Mouse (Mus musculus) limb, embryonic 13.5 days (tissue): ENCODE results near the gene Crhr2. TPM values are rescaled to one million over a fixed set of nuclear protein-coding genes. Genes with fewer than 3 reads are reported as not detected.
A peak's percentile ranks its signal among the peaks of the same experiment; 100 is the strongest.

Experiments used
- ATAC-seq: fragments of 200-750 bp; cut with Nextera tagmentation; 2 replicates; pipeline ENCODE4 v1.8.0; 2017; ENCODE audit warnings: low read depth, moderate number of reproducible peaks, moderate TSS enrichment; ENCODE audit not compliant: low FRiP score
- H3K27ac ChIP-seq: fragments of 300-500 bp; sonication (generic); 2 replicates; pipeline ENCODE4 v1.5.1; 2015; ENCODE audit warnings: inconsistent platforms, mild to moderate bottlenecking, moderate library complexity
- H3K27me3 ChIP-seq: fragments of 300-500 bp; sonication (generic); 2 replicates; pipeline ENCODE4 v1.6.1; 2015; ENCODE audit warnings: mild to moderate bottlenecking, inconsistent platforms
- H3K36me3 ChIP-seq: fragments of 300-500 bp; sonication (generic); 2 replicates; pipeline ENCODE4 v1.6.1; 2015; ENCODE audit warnings: inconsistent platforms, mild to moderate bottlenecking, moderate library complexity
- H3K4me1 ChIP-seq: fragments of 300-500 bp; sonication (generic); 2 replicates; pipeline ENCODE4 v1.6.1; 2015; ENCODE audit warnings: inconsistent platforms
- H3K4me2 ChIP-seq: fragments of 300-500 bp; sonication (generic); replicated peaks from 2 replicates; pipeline ENCODE4 v1.6.1; 2015; ENCODE audit warnings: inconsistent platforms, mild to moderate bottlenecking, moderate library complexity
- H3K4me3 ChIP-seq: fragments of 300-500 bp; sonication (generic); 2 replicates; pipeline ENCODE4 v1.5.1; 2015; ENCODE audit warnings: moderate library complexity, mild to moderate bottlenecking, inconsistent platforms
- H3K9ac ChIP-seq: fragments of 300-500 bp; sonication (generic); 2 replicates; pipeline ENCODE4 v1.6.1; 2015; ENCODE audit warnings: mild to moderate bottlenecking, inconsistent platforms
- H3K9me3 ChIP-seq: fragments of 300-500 bp; sonication (generic); 2 replicates; pipeline ENCODE4 v1.6.1; 2016; ENCODE audit warnings: inconsistent platforms
- WGBS: fragments of 180-500 bp; shearing (Covaris S2); methylation state at CpG from one replicate; pipeline ENCODE4 v1.1.7; 2015; 5-methylcytosine and 5-hydroxymethylcytosine counted together
- polyA plus RNA-seq: library from polyadenylated mRNA; unstranded; fragments of >200 nt; fragmentation: Nextera tagmentation; extraction: Ambion mirVana; gene quantifications from 2 replicates; pipeline ENCODE4 v1.2.1, GENCODE M21; 2015

Gene Crhr2
- polyA plus RNA-seq, 1 experiment from 2014 or later: 0.09 TPM

DNA sequence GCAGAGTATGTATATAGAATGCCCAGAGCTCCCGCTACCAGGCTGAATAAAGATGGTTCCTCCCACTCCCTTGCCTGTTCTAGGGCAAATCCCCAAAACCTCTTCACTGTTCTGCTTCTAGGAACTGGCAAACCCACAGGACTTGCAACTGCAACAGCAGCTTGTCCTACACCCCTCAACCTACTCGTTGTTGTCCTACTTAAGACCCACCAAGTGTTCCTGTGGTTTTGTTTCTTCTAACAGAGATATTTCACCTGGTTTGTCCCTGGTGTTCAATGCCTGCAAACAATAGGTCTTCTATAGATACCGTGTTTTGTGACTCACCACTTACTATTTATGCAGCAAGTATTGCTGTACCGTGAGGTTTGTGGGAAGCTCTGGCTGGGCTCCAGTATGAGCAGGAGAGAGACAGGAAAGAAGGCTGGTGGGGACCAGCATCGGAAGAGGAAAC lies 28.5 kb upstream of the Crhr2 start:
- ATAC-seq: no peak
- no peak overlapping the region for H3K4me3 ChIP-seq

DNA sequence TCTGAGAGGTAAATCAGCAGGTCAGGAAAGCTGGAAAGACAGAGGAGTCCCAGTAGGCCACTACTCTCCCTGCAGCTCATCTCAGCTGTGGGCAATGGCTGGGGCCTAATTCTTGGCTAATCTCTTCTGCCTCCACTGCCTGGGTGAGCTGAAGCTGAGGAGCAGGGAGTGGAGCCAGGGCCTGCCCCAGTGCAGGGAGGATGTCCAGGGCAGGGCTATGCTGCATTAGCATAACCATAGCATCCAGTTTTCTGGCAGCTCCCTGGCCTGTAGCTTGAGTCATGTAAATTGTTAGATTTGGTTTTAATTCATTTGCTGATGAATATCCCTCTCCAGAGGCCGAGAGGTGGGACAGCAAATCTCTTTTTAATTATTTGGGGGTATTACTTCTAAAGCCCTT lies 26.4 kb upstream of the Crhr2 start:
- Histone ChIP-seq H3K9ac (no peak overlapping the region), H3K27me3 (no peaks in the 10 kb centered on the region), H3K36me3 (no peaks in the 10 kb centered on the region), H3K9me3 (no peaks in the 10 kb centered on the region), H3K4me3 (no peak overlapping the region), H3K27ac (no peak overlapping the region), H3K4me1 (no peaks in the 10 kb centered on the region), H3K4me2 (no peak overlapping the region)
- WGBS: 48% methylated on average over 1 of the region's 1 CpGs
- no peak for ATAC-seq

More for the DNA sequence above, 28.5 kb upstream of the Crhr2 start:
- Histone ChIP-seq H3K36me3 (no peaks in the 10 kb centered on the region), H3K27me3 (0 out of 2 replicates have a peak, but pooled peaks cover 3% of the 10 kb centered on the region), H3K9me3 (no peaks in the 10 kb centered on the region), H3K9ac (no peak overlapping the region), H3K4me1 (no peaks in the 10 kb centered on the region), H3K4me2 (no peak overlapping the region), H3K27ac (no peak overlapping the region)
- 78% methylated on average over 5 of the region's 5 CpGs for WGBS

- Histone ChIP-seq H3K4me2 (no peak overlapping the region), H3K36me3 (no peaks in the 10 kb centered on the region), H3K4me3 (no peak overlapping the region), H3K27me3 (no peaks in the 10 kb centered on the region), H3K9me3 (no peaks in the 10 kb centered on the region), H3K4me1 (no peaks in the 10 kb centered on the region), H3K9ac (no peak overlapping the region), H3K27ac (no peak overlapping the region)
- ATAC-seq: no peak
- WGBS: 90% methylated on average over 3 of the region's 3 CpGs
Observed at GRCm38 (mm10) chr6:55152226-55152625, 19.4 kb upstream of the Crhr2 start.

- no peak overlapping the region for H3K27ac ChIP-seq
- H3K4me3 ChIP-seq: no peak overlapping the region
- H3K4me1 ChIP-seq: no peaks in the 10 kb centered on the region
- no peaks in the 10 kb centered on the region for H3K27me3 ChIP-seq
- 53% methylated on average over 4 of the region's 4 CpGs for WGBS
- H3K4me2 ChIP-seq: no peak overlapping the region
- no peak overlapping the region for H3K9ac ChIP-seq
- H3K9me3 ChIP-seq: no peaks in the 10 kb centered on the region
- H3K36me3 ChIP-seq: no peaks in the 10 kb centered on the region
- no peak for ATAC-seq
Observed at GRCm38 (mm10) chr6:55146138-55146537, 13.3 kb upstream of the Crhr2 start.

DNA sequence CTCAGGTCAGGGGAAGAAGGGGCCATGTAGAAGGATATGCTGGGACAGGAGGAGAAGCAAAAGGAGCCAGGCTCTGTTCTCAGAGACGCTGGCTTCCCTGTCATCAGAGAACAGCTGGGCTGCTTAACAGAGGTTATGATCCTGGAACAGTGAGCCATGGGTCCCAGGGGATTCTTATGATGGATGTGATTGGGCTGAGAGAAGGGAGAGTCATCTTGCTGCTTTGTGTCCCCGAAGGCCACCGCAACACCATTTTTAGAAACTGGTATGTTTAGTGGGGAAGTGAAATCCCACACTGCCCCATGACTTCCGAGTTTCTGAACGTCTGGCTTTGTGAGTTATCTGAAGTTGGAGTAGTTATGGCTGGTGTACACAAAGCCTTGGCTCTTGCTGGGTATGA lies 12.5 kb upstream of the Crhr2 start:
- no peaks in the 10 kb centered on the region for H3K9me3 ChIP-seq
- H3K4me3 ChIP-seq: no peak overlapping the region
- H3K4me2 ChIP-seq: no peak overlapping the region
- ATAC-seq: no peak
- H3K4me1 ChIP-seq: no peaks in the 10 kb centered on the region
- H3K36me3 ChIP-seq: no peaks in the 10 kb centered on the region
- no peak overlapping the region for H3K9ac ChIP-seq
- H3K27me3 ChIP-seq: no peaks in the 10 kb centered on the region
- WGBS: 79% methylated on average over 5 of the region's 5 CpGs
- H3K27ac ChIP-seq: no peak overlapping the region

DNA sequence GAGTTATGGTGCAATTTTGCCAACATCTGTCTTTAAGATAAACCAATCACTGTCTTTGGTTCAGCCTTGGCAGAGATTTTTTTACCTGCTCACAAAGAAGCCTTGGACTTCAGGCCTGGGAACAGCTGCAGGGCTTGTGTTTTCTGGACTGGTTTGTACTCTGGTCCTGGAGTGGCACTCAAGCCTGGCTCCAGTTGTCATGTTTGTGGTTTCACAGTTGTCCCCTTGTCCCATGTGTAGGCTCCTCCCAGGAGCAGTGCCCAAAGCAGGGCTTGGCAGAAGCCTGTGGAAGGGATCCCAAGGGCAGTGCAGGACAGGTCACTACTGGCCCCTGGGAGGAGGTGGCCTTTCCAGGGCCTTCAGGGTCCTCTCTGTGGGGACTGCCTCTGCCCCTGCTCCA lies 5.5 kb upstream of the Crhr2 start:
- Histone ChIP-seq H3K9me3 (no peaks in the 10 kb centered on the region), H3K4me3 (no peak overlapping the region), H3K36me3 (no peaks in the 10 kb centered on the region), H3K27ac (no peak overlapping the region), H3K4me1 (peaks cover 1% of the 10 kb centered on the region; the same call in 1 of the 2 replicates), H3K4me2 (no peak overlapping the region), H3K9ac (no peak overlapping the region), H3K27me3 (no peaks in the 10 kb centered on the region)
- no peak for ATAC-seq

GRCm38 (mm10) chr6:55133425-55133824 lies 609 bp upstream of the Crhr2 start:
- ATAC-seq: no peak
- Histone ChIP-seq H3K27me3 (no peaks in the 10 kb centered on the region), H3K4me2 (no peak overlapping the region), H3K4me1 (peaks cover 11% of the 10 kb centered on the region), H3K27ac (no peak overlapping the region), H3K36me3 (no peaks in the 10 kb centered on the region), H3K4me3 (no peak overlapping the region), H3K9ac (no peak overlapping the region), H3K9me3 (no peaks in the 10 kb centered on the region)
- 65% methylated on average over 1 of the region's 1 CpGs for WGBS

GRCm38 (mm10) chr6:55131301-55131700 lies 1.5 kb downstream of the Crhr2 start:
- 84% methylated on average over 4 of the region's 4 CpGs for WGBS
- ATAC-seq: no peak
- H3K4me2 ChIP-seq: no peak overlapping the region

DNA sequence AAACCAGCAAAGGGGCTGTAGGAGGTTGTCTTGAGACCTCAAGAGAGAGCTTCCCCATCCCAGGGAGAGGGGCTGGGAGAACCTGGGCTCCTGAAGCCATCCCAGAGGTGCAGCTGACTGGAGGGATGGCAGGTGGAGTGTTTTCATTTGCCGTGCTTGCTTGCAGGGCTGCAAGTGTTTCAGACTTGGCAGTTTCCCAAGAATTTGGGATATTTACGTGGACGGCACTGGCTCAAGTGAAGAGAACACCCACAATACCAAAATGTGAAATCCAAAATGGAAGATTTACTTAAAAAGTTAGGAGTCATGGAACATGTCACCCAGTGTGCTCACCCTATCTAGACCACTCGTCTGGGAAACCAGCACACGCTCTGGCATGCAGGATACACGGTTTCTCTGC lies 2.2 kb downstream of the Crhr2 start:
- Histone ChIP-seq H3K4me2 (no peak overlapping the region), H3K36me3 (no peaks in the 10 kb centered on the region), H3K27ac (no peak overlapping the region), H3K4me3 (no peak overlapping the region), H3K27me3 (no peaks in the 10 kb centered on the region), H3K9ac (no peak overlapping the region), H3K9me3 (no peaks in the 10 kb centered on the region), H3K4me1 (peaks cover 11% of the 10 kb centered on the region)
- ATAC-seq: no peak
- WGBS: 40% methylated on average over 6 of the region's 6 CpGs

More at GRCm38 (mm10) chr6:55131301-55131700, 1.5 kb downstream of the Crhr2 start:
- no peaks in the 10 kb centered on the region for H3K36me3 ChIP-seq
- H3K27me3 ChIP-seq: no peaks in the 10 kb centered on the region
- no peaks in the 10 kb centered on the region for H3K9me3 ChIP-seq
- no peak overlapping the region for H3K4me3 ChIP-seq
- no peak overlapping the region for H3K9ac ChIP-seq
- H3K4me1 ChIP-seq: peaks cover 11% of the 10 kb centered on the region
- no peak overlapping the region for H3K27ac ChIP-seq

- H3K4me2 ChIP-seq: no peak overlapping the region
- no peak overlapping the region for H3K4me3 ChIP-seq
- ATAC-seq: no peak
- H3K27ac ChIP-seq: no peak overlapping the region
- H3K4me1 ChIP-seq: peaks cover 10% of the 10 kb centered on the region
- no peaks in the 10 kb centered on the region for H3K36me3 ChIP-seq
- H3K9me3 ChIP-seq: no peaks in the 10 kb centered on the region
- no peak overlapping the region for H3K9ac ChIP-seq
- peaks cover 3% of the 10 kb centered on the region; the same call in 1 of the 2 replicates for H3K27me3 ChIP-seq
Observed at GRCm38 (mm10) chr6:55128391-55128790, 4.4 kb downstream of the Crhr2 start.

DNA sequence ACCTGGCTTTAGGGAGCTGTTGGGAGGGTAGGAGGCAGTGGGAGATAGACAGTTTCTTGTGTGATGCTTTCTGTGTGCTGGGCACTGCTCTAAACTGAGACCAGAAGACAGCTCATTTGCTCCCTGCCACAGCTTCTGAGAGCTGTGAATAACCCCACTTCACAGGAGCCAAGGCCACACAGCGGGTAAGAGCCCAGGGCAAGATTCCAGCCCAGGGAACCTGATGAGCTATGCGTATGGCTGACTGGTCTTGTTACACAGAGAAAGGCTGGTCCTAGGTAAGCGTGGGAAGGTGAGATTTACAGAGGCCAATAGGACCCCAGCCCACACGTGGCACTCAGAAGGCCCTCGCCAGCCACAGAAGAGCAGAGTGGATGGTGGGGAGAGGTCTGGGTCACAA lies 6.2 kb downstream of the Crhr2 start:
- Histone ChIP-seq H3K36me3 (no peaks in the 10 kb centered on the region), H3K4me1 (peaks cover 8% of the 10 kb centered on the region)
- WGBS: 81% methylated on average over 5 of the region's 5 CpGs

GRCm38 (mm10) chr6:55123056-55123455 lies 9.8 kb downstream of the Crhr2 start:
- H3K27ac ChIP-seq: no peak overlapping the region
- no peak overlapping the region for H3K4me3 ChIP-seq
- WGBS: 20% methylated on average over 4 of the region's 4 CpGs
- no peak overlapping the region for H3K4me2 ChIP-seq
- peaks cover 34% of the 10 kb centered on the region for H3K27me3 ChIP-seq
- ATAC-seq: no peak
- H3K9me3 ChIP-seq: no peaks in the 10 kb centered on the region
- H3K9ac ChIP-seq: no peak overlapping the region
- no peaks in the 10 kb centered on the region for H3K36me3 ChIP-seq
- H3K4me1 ChIP-seq: no peaks in the 10 kb centered on the region

More for the DNA sequence above, 6.2 kb downstream of the Crhr2 start:
- no peak overlapping the region for H3K27ac ChIP-seq
- no peak overlapping the region for H3K4me2 ChIP-seq
- H3K4me3 ChIP-seq: no peak overlapping the region
- peaks cover 5% of the 10 kb centered on the region; the same call in 1 of the 2 replicates for H3K27me3 ChIP-seq
- no peaks in the 10 kb centered on the region for H3K9me3 ChIP-seq
- no peak for ATAC-seq
- H3K9ac ChIP-seq: no peak overlapping the region

DNA sequence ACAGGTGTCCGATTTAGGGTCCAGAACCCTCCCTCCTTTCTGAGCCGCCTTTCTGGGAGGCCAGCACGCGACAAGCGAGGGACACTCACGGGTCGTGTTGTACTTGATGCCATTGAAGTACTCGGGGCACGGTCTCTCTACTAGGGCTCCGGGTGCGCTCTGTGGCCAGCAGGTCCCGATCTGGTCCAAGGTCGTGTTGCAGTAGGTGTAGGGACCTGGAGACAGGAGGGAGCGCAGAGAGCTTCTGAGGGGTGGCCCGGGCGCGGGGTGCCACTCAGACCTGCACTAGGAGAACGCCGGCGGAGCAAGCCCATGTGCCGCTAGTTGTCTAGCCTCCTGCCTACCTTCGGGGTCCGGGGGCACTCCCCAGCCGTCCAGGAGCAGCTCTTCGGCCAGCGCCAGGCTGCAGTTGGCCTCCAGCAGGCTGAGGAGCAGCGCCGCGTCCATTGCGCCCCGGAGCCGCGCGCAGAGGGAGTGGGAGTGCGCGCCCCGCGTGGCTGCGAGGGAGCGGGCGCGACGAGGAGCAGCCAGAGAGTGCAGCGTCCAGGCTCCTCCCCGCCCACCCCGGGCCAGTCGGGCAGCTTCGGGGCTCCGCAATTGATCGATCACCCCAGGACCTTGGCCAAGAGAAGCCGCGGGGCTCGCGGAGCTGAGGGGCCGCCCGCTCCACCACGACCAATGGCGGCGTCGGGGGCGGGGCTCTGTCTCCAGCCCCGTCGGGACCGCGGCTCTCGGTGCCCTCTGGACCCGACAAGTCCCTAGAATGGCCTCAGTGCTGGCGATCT lies 15.3 kb downstream of the Crhr2 start:
- Histone ChIP-seq H3K4me2 (peak overlapping the region; percentile 82), H3K36me3 (no peaks in the 10 kb centered on the region), H3K27me3 (peaks cover 86% of the 10 kb centered on the region), H3K9me3 (no peaks in the 10 kb centered on the region), H3K4me3 (peak overlapping the region; percentile 51), H3K27ac (no peak overlapping the region), H3K4me1 (peaks cover 11% of the 10 kb centered on the region), H3K9ac (peak overlapping the region; percentile 21; the same call in 1 of the 2 replicates)
- WGBS: under 1% methylated on average over 68 of the region's 68 CpGs
- ATAC-seq: no peak
